Mouse (Mus musculus) hindlimb bud, embryonic 11.5 days (tissue): ENCODE data around the gene Iqschfp.

ENCODE experiments used
- DNase-seq: peaks from one replicate; pipeline ENCODE4 v3.0.0-alpha.2; 2012; ENCODE audit warnings: low read depth, low spot score; ENCODE audit errors: extremely low spot score

Gene Iqschfp

DNA sequence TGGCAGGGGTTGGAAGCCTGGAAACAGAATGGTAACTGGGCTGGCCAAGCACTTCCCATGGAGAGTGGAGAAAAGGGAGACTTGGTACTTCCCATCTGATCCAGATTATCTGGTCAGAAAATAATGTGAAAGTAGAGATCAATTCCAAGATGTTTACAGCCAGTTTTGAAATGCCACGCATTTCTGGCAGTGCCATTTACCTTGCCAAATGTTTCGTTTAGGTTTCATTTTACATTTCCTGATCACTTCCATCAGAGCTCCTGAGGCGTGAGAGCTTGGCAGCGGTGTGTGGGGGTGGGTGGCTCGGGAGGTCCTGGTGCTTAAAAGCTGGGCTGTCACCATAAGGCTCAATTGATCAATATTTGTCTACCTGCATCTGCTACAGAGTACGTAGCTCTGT lies 599.5 kb downstream of the Iqschfp start:
- DNase-seq, result no peak

DNA sequence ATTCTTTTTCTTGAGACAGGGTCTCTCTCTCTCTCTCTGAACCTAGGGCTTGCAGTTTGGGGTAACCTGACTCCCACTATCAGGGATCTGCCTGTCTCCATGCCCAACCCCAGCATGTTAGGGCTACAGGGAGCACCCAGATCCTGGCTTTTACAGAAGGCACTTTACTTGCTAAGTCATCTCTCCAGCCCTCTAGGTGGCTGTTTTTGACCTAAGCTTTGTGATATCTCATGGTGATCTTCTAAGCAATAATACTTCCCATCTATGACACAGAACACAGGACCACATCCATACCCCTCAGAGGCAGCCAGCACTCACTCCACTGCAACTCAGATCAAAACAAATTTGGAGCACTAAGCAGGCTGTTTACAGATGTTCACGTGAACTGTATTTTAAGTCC lies 600.0 kb downstream of the Iqschfp start:
- DNase-seq, result no peak

DNA sequence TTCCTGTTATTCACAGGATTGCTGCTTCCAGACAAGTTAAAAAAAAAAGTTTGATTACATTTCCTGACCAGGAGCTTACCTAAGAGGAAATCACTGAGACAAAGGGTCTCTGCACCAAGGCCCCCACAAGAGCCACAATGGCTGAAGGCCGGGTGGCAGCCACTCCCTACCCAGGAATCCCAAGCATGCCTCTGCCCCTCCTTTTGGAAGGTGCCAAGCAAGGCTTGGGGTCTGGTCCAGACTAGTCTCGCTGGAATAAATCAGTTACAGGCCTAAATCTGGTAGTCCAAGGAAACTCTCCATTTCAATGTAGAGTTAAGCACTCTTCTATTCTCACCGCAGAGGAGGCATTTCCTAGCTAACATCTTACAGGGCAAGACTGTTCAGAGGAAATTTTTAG lies 600.5 kb downstream of the Iqschfp start:
- DNase-seq, result no peak

DNA sequence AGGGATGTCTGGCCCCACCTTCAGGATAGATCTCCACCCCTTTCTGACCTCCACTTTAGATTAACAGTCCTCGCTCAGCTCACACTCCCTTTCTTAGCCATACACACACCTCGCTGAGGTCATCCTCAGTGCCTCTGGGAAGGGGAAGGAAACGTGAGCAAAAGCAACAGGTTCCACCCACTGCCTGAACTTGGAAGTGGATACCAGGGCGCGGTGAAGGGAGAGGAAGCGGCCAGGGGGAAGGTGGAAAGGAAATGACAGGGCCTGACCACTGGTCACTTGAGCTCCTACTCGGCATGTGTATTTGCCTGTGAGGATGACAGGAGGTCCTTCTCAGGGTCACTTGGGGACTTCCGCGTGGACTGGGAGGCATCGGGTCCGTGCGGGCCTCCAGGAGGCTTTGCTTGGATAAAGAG lies 601.1 kb downstream of the Iqschfp start:
- DNase-seq, result no peak

GRCm38 (mm10) chr3:68493586-68494295 lies 601.7 kb downstream of the Iqschfp start:
- peak; percentile 62 for DNase-seq

- no peak for DNase-seq
Observed at GRCm38 (mm10) chr3:68494296-68495095, 602.5 kb downstream of the Iqschfp start.

GRCm38 (mm10) chr3:68495096-68495735 lies 603.2 kb downstream of the Iqschfp start:
- DNase-seq, result no peak

- no peak for DNase-seq
Observed at GRCm38 (mm10) chr3:68495736-68496242, 603.8 kb downstream of the Iqschfp start.

GRCm38 (mm10) chr3:68496513-68496912 lies 604.5 kb downstream of the Iqschfp start:
- DNase-seq, result no peak

- DNase-seq, result no peak
Observed at GRCm38 (mm10) chr3:68499532-68500152, 607.6 kb downstream of the Iqschfp start.

DNA sequence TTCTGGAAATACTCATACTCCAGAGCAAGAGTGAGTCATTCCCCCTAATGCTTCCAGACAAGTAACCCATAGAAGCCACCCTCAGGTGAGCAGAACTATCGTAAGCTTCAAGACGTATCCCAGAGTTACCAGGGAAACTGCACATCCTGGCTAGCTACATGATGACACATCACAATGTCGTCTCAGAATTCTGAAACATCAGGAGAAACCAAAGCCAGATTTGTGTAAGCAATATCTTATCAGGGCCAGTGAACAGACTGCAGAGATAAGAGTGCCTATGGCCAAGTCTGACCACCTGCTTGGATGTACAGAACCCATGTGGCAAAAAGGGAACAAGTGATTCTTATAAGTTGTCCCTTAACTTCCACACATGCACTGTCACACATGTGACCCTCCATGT lies 612.8 kb downstream of the Iqschfp start:
- DNase-seq, result no peak

GRCm38 (mm10) chr3:68506769-68507318 lies 614.8 kb downstream of the Iqschfp start:
- no peak for DNase-seq

GRCm38 (mm10) chr3:68508629-68509028 lies 616.6 kb downstream of the Iqschfp start:
- DNase-seq, result no peak

DNA sequence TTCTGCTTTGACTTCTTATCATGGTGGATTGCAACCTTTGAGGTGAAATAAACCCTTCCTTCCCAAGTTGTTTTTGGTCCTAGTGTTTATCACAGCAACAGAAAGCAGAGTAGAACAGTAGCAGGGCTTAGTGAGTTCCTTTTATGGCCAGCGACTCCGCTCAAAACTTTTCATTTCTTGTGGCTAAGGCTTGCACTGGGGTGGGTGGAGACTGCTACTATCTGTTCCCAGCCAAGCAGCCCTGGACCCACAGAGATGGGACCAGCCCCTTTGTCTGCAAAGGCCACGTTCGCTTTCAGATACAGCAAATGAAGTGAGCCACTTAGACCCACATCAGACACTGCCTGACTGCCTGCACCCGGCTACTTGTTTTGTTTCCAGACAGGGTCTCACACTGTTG lies 618.8 kb downstream of the Iqschfp start:
- DNase-seq, result no peak

GRCm38 (mm10) chr3:68511744-68512143 lies 619.7 kb downstream of the Iqschfp start:
- no peak for DNase-seq

DNA sequence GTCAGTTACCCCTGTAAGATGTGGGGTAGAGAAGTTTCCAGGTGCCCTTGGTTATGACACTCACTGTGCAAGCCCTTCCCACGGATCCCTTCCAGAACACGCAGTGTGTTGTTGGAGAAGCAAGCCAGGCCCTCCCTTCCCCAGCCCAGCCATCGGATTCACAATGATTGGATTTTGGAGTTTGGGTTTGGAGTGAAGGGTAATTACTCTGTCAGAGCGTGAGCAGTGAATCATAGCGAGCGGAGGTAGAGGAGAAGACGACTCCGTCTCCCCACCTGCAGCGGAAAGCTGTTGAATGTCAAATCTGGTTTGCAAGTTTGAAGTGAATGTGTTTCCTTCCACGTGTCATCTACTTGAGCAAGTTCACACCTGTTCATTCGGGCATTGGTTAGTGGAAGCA lies 620.3 kb downstream of the Iqschfp start:
- DNase-seq, result no peak

GRCm38 (mm10) chr3:68513340-68514119 lies 621.5 kb downstream of the Iqschfp start:
- DNase-seq, result no peak

DNA sequence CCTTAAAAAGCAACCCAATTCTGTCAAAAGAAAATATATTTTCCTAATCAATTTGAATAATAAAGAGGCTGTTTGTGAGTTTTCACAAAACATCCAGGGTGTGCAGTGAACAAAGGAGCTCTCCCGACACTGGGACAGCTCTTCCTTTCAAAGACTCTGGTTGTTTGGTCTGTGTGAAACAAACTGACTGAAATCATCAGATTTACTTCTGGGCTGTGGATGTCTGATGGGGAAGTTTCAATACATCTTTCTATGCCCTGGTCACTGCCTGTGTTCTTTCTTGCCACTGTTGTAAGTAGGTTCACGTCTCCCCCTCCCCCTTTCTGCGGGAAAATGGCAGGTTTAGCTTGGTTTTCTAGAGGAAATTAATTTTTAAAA lies 622.1 kb downstream of the Iqschfp start:
- no peak for DNase-seq

DNA sequence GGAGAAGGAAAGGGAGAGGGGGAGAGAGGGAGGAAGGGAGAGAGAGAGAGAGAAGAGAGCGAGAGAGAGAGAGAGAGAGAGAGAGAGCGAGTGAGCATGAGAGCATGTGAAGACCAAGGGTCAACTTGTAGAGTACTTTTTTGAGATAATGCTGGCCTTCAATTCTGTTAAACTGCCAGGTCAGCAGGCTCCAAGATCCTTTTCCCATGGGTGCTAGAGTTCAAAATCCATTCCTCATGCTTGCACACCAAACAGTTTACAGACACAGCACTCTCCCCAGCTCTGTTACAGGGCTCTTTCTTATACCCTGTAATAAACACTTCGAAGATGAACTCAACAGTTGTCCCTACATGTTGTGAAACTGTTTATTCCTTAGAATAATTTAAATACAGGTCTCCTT lies 622.7 kb downstream of the Iqschfp start:
- no peak for DNase-seq

DNA sequence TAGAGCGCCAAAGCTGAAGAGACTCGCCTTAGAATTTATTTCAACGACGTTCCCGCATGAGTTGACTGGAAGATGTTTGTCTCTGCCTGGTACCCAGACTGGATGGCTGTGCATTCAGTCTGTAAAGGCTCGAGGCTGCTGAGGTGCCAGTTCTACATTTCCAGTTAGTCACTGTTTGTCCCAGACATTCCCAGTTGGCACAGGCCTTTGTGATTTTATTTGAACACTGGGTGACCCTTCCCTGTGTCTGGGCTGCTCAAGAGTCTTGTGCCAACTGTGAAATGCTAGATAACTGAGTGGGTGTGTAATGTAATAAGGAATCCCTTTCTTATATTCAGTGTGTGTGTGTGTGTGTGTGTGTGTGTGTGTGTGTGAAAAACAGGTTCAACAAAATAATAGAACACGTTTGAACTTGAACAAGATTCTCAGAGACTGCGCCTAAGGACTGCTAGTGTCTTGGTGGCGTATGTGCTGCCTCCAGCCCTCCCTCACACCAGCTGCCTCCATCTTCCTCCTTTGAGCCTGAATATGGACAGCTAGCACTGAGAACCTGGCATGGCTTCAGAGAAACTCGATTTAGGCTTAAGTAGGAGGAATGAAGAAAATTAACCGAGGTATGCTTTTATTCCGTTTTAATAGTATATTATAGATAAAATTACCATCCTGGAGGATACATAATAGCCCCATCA lies 624.5 kb downstream of the Iqschfp start:
- DNase-seq, result no peak
